Mouse (Mus musculus): Measurements from ENCODE around the gene Sept9.

The Sept9 gene

GRCm38 (mm10) chr11:117266906-117267721, 67.7 kb downstream of the Sept9 start:
- DNase-seq = peak; percentile 49

- no peak for DNase-seq
Observed at GRCm38 (mm10) chr11:117267828-117268227, 68.4 kb downstream of the Sept9 start.

GRCm38 (mm10) chr11:117268304-117268956, 69.0 kb downstream of the Sept9 start:
- DNase-seq = peak; percentile 50

- DNase-seq = no peak
Observed at GRCm38 (mm10) chr11:117269053-117269702, 69.7 kb downstream of the Sept9 start.

GRCm38 (mm10) chr11:117269946-117270345, 70.5 kb downstream of the Sept9 start:
- no peak for DNase-seq

- DNase-seq = no peak
Observed at GRCm38 (mm10) chr11:117274973-117275372, 75.5 kb downstream of the Sept9 start.

GRCm38 (mm10) chr11:117275999-117276398, 76.5 kb downstream of the Sept9 start:
- peak; percentile 34 for DNase-seq

GRCm38 (mm10) chr11:117276946-117277345, 77.5 kb downstream of the Sept9 start:
- no peak for DNase-seq

GRCm38 (mm10) chr11:117278113-117278512, 78.7 kb downstream of the Sept9 start:
- no peak for DNase-seq

GRCm38 (mm10) chr11:117278514-117278913, 79.1 kb downstream of the Sept9 start:
- no peak for DNase-seq

GRCm38 (mm10) chr11:117279993-117280392, 80.5 kb downstream of the Sept9 start:
- no peak for DNase-seq

- DNase-seq = no peak
Observed at GRCm38 (mm10) chr11:117283048-117283888, 83.8 kb downstream of the Sept9 start.

- no peak for DNase-seq
Observed at GRCm38 (mm10) chr11:117283889-117284450, 84.5 kb downstream of the Sept9 start.

- DNase-seq = no peak
Observed at GRCm38 (mm10) chr11:117284721-117285605, 85.5 kb downstream of the Sept9 start.

- no peak for DNase-seq
Observed at GRCm38 (mm10) chr11:117285606-117285931, 86.1 kb downstream of the Sept9 start.

- no peak for DNase-seq
Observed at GRCm38 (mm10) chr11:117287792-117288191, 88.3 kb downstream of the Sept9 start.

- no peak for DNase-seq
Observed at GRCm38 (mm10) chr11:117288765-117289164, 89.3 kb downstream of the Sept9 start.

GRCm38 (mm10) chr11:117291271-117292059, 92.0 kb downstream of the Sept9 start:
- peak; percentile 41 for DNase-seq

GRCm38 (mm10) chr11:117292446-117292845, 93.0 kb downstream of the Sept9 start:
- no peak for DNase-seq

- DNase-seq = no peak
Observed at GRCm38 (mm10) chr11:117295266-117295665, 95.8 kb downstream of the Sept9 start.

- no peak for DNase-seq
Observed at GRCm38 (mm10) chr11:117296116-117296499, 96.6 kb downstream of the Sept9 start.

Measured in right cerebral cortex, adult 18-20 months (tissue).